Mouse (Mus musculus): ENCODE results near the gene 1700015F17Rik.

The 1700015F17Rik gene
- long read RNA-seq, experiment 1, result 0 reads
- long read RNA-seq, experiment 2, result 0 reads

GRCm38 (mm10) chr5:5479043-5479442 is at the start of gene 1700015F17Rik:
1700015F17Rik (minus strand) TSS chr5:5479143.
- intact Hi-C loops (cut with DNase I), result no loop called here

- intact Hi-C loops (cut with DNase I), result loop anchor here (5.0 kb wide), 1 partner anchor 42 kb away; the partner anchor contains the start of gene Gtpbp10
Measured at GRCm38 (mm10) chr5:5515411-5515810, 36.5 kb upstream of the 1700015F17Rik start.

- intact Hi-C loops (cut with DNase I), result loop anchor here (5.0 kb wide), 1 partner anchor 43 kb away; the partner anchor contains the start of gene Gtpbp10
Measured at GRCm38 (mm10) chr5:5514196-5515076, 35.5 kb upstream of the 1700015F17Rik start, which contains the start of gene Cldn12. Cldn12 (minus strand) TSS chr5:5514958.

GRCm38 (mm10) chr5:5511401-5511800 is 32.5 kb upstream of the 1700015F17Rik start:
- intact Hi-C loops (cut with DNase I), result no loop called here

- intact Hi-C loops (cut with DNase I), result no loop called here
Measured at GRCm38 (mm10) chr5:5510989-5511388, 32.0 kb upstream of the 1700015F17Rik start.

GRCm38 (mm10) chr5:5510304-5510887 is 31.5 kb upstream of the 1700015F17Rik start:
- intact Hi-C loops (cut with DNase I), result no loop called here

- intact Hi-C loops (cut with DNase I), result no loop called here
Measured at GRCm38 (mm10) chr5:5508231-5508630, 29.3 kb upstream of the 1700015F17Rik start.

GRCm38 (mm10) chr5:5507701-5508225 is 28.8 kb upstream of the 1700015F17Rik start:
- intact Hi-C loops (cut with DNase I), result no loop called here

GRCm38 (mm10) chr5:5504456-5504855 is 25.5 kb upstream of the 1700015F17Rik start:
- intact Hi-C loops (cut with DNase I), result loop anchor here (5.0 kb wide), 1 partner anchor 138 kb away; no protein-coding TSS in a partner anchor

GRCm38 (mm10) chr5:5503381-5503780 is 24.4 kb upstream of the 1700015F17Rik start:
- intact Hi-C loops (cut with DNase I), result loop anchor here (5.0 kb wide), 1 partner anchor 139 kb away; no protein-coding TSS in a partner anchor

- intact Hi-C loops (cut with DNase I), result loop anchor here (5.0 kb wide), 1 partner anchor 141 kb away; no protein-coding TSS in a partner anchor
Measured at GRCm38 (mm10) chr5:5501583-5501982, 22.6 kb upstream of the 1700015F17Rik start.

GRCm38 (mm10) chr5:5496393-5496792 is 17.4 kb upstream of the 1700015F17Rik start:
- intact Hi-C loops (cut with DNase I), result no loop called here

GRCm38 (mm10) chr5:5495042-5495441 is 16.1 kb upstream of the 1700015F17Rik start:
- intact Hi-C loops (cut with DNase I), result no loop called here

- intact Hi-C loops (cut with DNase I), result loop anchor here (1.0 kb wide), 1 partner anchor 255 kb away; the partner anchor contains the start of gene Steap1
Measured at GRCm38 (mm10) chr5:5494269-5495005, 15.5 kb upstream of the 1700015F17Rik start.

GRCm38 (mm10) chr5:5492163-5492562 is 13.2 kb upstream of the 1700015F17Rik start:
- intact Hi-C loops (cut with DNase I), result no loop called here

GRCm38 (mm10) chr5:5486071-5486470 is 7.1 kb upstream of the 1700015F17Rik start:
- intact Hi-C loops (cut with DNase I), result loop anchor here (10.0 kb wide), 1 partner anchor 181 kb away; no protein-coding TSS in a partner anchor

- intact Hi-C loops (cut with DNase I), result loop anchor here (10.0 kb wide), 1 partner anchor 179 kb away; no protein-coding TSS in a partner anchor
Measured at GRCm38 (mm10) chr5:5483254-5483858, 4.4 kb upstream of the 1700015F17Rik start.

GRCm38 (mm10) chr5:5481662-5482061 is 2.7 kb upstream of the 1700015F17Rik start:
- intact Hi-C loops (cut with DNase I), result loop anchor here (10.0 kb wide), 1 partner anchor 177 kb away; no protein-coding TSS in a partner anchor

- intact Hi-C loops (cut with DNase I), result no loop called here
Measured at GRCm38 (mm10) chr5:5476133-5476532, 2.8 kb downstream of the 1700015F17Rik start.

GRCm38 (mm10) chr5:5465256-5465655 is 13.7 kb downstream of the 1700015F17Rik start:
- intact Hi-C loops (cut with DNase I), result no loop called here

Data from adrenal gland (tissue).